Mouse (Mus musculus): ENCODE measurements around the gene Lrfn2. TPM values are rescaled to one million over a fixed set of nuclear protein-coding genes. Genes with fewer than 3 reads are reported as not detected.

Gene Lrfn2
- polyA plus RNA-seq, 1 experiment from 2014 or later, result 1.2 TPM

- Histone ChIP-seq H3K4me1 (ENCODE audit: control insufficient read depth, insufficient read depth, low read length) (0 out of 2 replicates have a peak, but pooled peaks cover 5% of the 10 kb centered on the region), H3K4me3 (ENCODE audit: low read depth, low read length) (no peak overlapping the region), H3K9me3 (ENCODE audit: control insufficient read depth, low read depth, low read length) (no peaks in the 10 kb centered on the region), H3K36me3 (ENCODE audit: control insufficient read depth, insufficient read depth, low read length) (no peaks in the 10 kb centered on the region), H3K27me3 (ENCODE audit: control insufficient read depth, insufficient read depth, low read length) (no peaks in the 10 kb centered on the region), H3K4me2 (replicated peaks; ENCODE audit: low read depth, low read length) (no peak overlapping the region), H3K27ac (ENCODE audit: low read length) (peak overlapping the region; percentile 27; the same call in 1 of the 2 replicates), H3K9ac (replicated peaks; ENCODE audit: low read depth, low read length) (no peak overlapping the region)
- ATAC-seq (ENCODE audit: insufficient number of reproducible peaks, insufficient read depth, low FRiP score, low read depth), result no peak; the same call in 1 of the 2 replicates
- 47% methylated on average over 4 of the region's 4 CpGs for WGBS
Measured at GRCm38 (mm10) chr17:48975055-48975454, 42.9 kb downstream of the Lrfn2 start.

GRCm38 (mm10) chr17:48976611-48977022 lies 44.4 kb downstream of the Lrfn2 start:
- no peak overlapping the region for H3K9ac ChIP-seq (replicated peaks; ENCODE audit: low read depth, low read length)
- no peak overlapping the region for H3K4me2 ChIP-seq (replicated peaks; ENCODE audit: low read depth, low read length)
- H3K27me3 ChIP-seq (ENCODE audit: control insufficient read depth, insufficient read depth, low read length), result no peaks in the 10 kb centered on the region
- H3K27ac ChIP-seq (ENCODE audit: low read length), result no peak overlapping the region
- no peak for ATAC-seq (ENCODE audit: insufficient number of reproducible peaks, insufficient read depth, low FRiP score, low read depth)
- H3K36me3 ChIP-seq (ENCODE audit: control insufficient read depth, insufficient read depth, low read length), result no peaks in the 10 kb centered on the region
- 48% methylated on average over 5 of the region's 5 CpGs for WGBS
- H3K4me3 ChIP-seq (ENCODE audit: low read depth, low read length), result no peak overlapping the region
- H3K9me3 ChIP-seq (ENCODE audit: control insufficient read depth, low read depth, low read length), result no peaks in the 10 kb centered on the region
- 0 out of 2 replicates have a peak, but pooled peaks cover 5% of the 10 kb centered on the region for H3K4me1 ChIP-seq (ENCODE audit: control insufficient read depth, insufficient read depth, low read length)

- ATAC-seq (ENCODE audit: insufficient number of reproducible peaks, insufficient read depth, low FRiP score, low read depth), result no peak
- Histone ChIP-seq H3K9me3 (ENCODE audit: control insufficient read depth, low read depth, low read length) (no peaks in the 10 kb centered on the region), H3K27me3 (ENCODE audit: control insufficient read depth, insufficient read depth, low read length) (no peaks in the 10 kb centered on the region), H3K4me3 (ENCODE audit: low read depth, low read length) (no peak overlapping the region), H3K27ac (ENCODE audit: low read length) (no peak overlapping the region), H3K36me3 (ENCODE audit: control insufficient read depth, insufficient read depth, low read length) (no peaks in the 10 kb centered on the region), H3K9ac (replicated peaks; ENCODE audit: low read depth, low read length) (no peak overlapping the region), H3K4me2 (replicated peaks; ENCODE audit: low read depth, low read length) (no peak overlapping the region), H3K4me1 (ENCODE audit: control insufficient read depth, insufficient read depth, low read length) (no peaks in the 10 kb centered on the region; the same call in 1 of the 2 replicates)
- WGBS, result 65% methylated on average over 1 of the region's 1 CpGs
Measured at GRCm38 (mm10) chr17:48995256-48995993, 63.2 kb downstream of the Lrfn2 start.

GRCm38 (mm10) chr17:48999463-49000227 lies 67.5 kb downstream of the Lrfn2 start:
- Histone ChIP-seq H3K4me2 (replicated peaks; ENCODE audit: low read depth, low read length) (no peak overlapping the region), H3K9me3 (ENCODE audit: control insufficient read depth, low read depth, low read length) (no peaks in the 10 kb centered on the region), H3K27me3 (ENCODE audit: control insufficient read depth, insufficient read depth, low read length) (no peaks in the 10 kb centered on the region), H3K4me1 (ENCODE audit: control insufficient read depth, insufficient read depth, low read length) (no peaks in the 10 kb centered on the region; the same call in 1 of the 2 replicates), H3K9ac (replicated peaks; ENCODE audit: low read depth, low read length) (no peak overlapping the region), H3K4me3 (ENCODE audit: low read depth, low read length) (no peak overlapping the region), H3K27ac (ENCODE audit: low read length) (no peak overlapping the region), H3K36me3 (ENCODE audit: control insufficient read depth, insufficient read depth, low read length) (no peaks in the 10 kb centered on the region)
- peak; percentile 74; the same call in 1 of the 2 replicates for ATAC-seq (ENCODE audit: insufficient number of reproducible peaks, insufficient read depth, low FRiP score, low read depth)
- WGBS, result 5% methylated on average over 11 of the region's 11 CpGs

GRCm38 (mm10) chr17:49009384-49010073 lies 77.3 kb downstream of the Lrfn2 start:
- no peak overlapping the region for H3K27ac ChIP-seq (ENCODE audit: low read length)
- H3K36me3 ChIP-seq (ENCODE audit: control insufficient read depth, insufficient read depth, low read length), result no peaks in the 10 kb centered on the region
- H3K4me3 ChIP-seq (ENCODE audit: low read depth, low read length), result no peak overlapping the region
- no peaks in the 10 kb centered on the region for H3K27me3 ChIP-seq (ENCODE audit: control insufficient read depth, insufficient read depth, low read length)
- WGBS, result 53% methylated on average over 7 of the region's 7 CpGs
- no peaks in the 10 kb centered on the region for H3K4me1 ChIP-seq (ENCODE audit: control insufficient read depth, insufficient read depth, low read length)
- no peak overlapping the region for H3K4me2 ChIP-seq (replicated peaks; ENCODE audit: low read depth, low read length)
- H3K9me3 ChIP-seq (ENCODE audit: control insufficient read depth, low read depth, low read length), result no peaks in the 10 kb centered on the region
- no peak for ATAC-seq (ENCODE audit: insufficient number of reproducible peaks, insufficient read depth, low FRiP score, low read depth)
- H3K9ac ChIP-seq (replicated peaks; ENCODE audit: low read depth, low read length), result no peak overlapping the region

GRCm38 (mm10) chr17:49013876-49014600 lies 81.9 kb downstream of the Lrfn2 start:
- H3K4me3 ChIP-seq (ENCODE audit: low read depth, low read length), result no peak overlapping the region
- H3K9ac ChIP-seq (replicated peaks; ENCODE audit: low read depth, low read length), result no peak overlapping the region
- H3K27me3 ChIP-seq (ENCODE audit: control insufficient read depth, insufficient read depth, low read length), result no peaks in the 10 kb centered on the region
- no peak overlapping the region for H3K27ac ChIP-seq (ENCODE audit: low read length)
- WGBS, result 64% methylated on average over 7 of the region's 7 CpGs
- no peaks in the 10 kb centered on the region for H3K36me3 ChIP-seq (ENCODE audit: control insufficient read depth, insufficient read depth, low read length)
- no peak for ATAC-seq (ENCODE audit: insufficient number of reproducible peaks, insufficient read depth, low FRiP score, low read depth)
- H3K9me3 ChIP-seq (ENCODE audit: control insufficient read depth, low read depth, low read length), result no peaks in the 10 kb centered on the region
- H3K4me2 ChIP-seq (replicated peaks; ENCODE audit: low read depth, low read length), result no peak overlapping the region
- H3K4me1 ChIP-seq (ENCODE audit: control insufficient read depth, insufficient read depth, low read length), result no peaks in the 10 kb centered on the region

- ATAC-seq (ENCODE audit: insufficient number of reproducible peaks, insufficient read depth, low FRiP score, low read depth), result no peak
- Histone ChIP-seq H3K36me3 (ENCODE audit: control insufficient read depth, insufficient read depth, low read length) (no peaks in the 10 kb centered on the region), H3K4me1 (ENCODE audit: control insufficient read depth, insufficient read depth, low read length) (no peaks in the 10 kb centered on the region), H3K27me3 (ENCODE audit: control insufficient read depth, insufficient read depth, low read length) (no peaks in the 10 kb centered on the region), H3K4me2 (replicated peaks; ENCODE audit: low read depth, low read length) (no peak overlapping the region), H3K4me3 (ENCODE audit: low read depth, low read length) (no peak overlapping the region), H3K9me3 (ENCODE audit: control insufficient read depth, low read depth, low read length) (no peaks in the 10 kb centered on the region), H3K9ac (replicated peaks; ENCODE audit: low read depth, low read length) (no peak overlapping the region), H3K27ac (ENCODE audit: low read length) (no peak overlapping the region)
- 91% methylated on average over 6 of the region's 6 CpGs for WGBS
Measured at GRCm38 (mm10) chr17:49015368-49015767, 83.2 kb downstream of the Lrfn2 start.

- Histone ChIP-seq H3K4me1 (ENCODE audit: control insufficient read depth, insufficient read depth, low read length) (no peaks in the 10 kb centered on the region), H3K36me3 (ENCODE audit: control insufficient read depth, insufficient read depth, low read length) (no peaks in the 10 kb centered on the region), H3K4me3 (ENCODE audit: low read depth, low read length) (no peak overlapping the region), H3K9me3 (ENCODE audit: control insufficient read depth, low read depth, low read length) (no peaks in the 10 kb centered on the region), H3K27ac (ENCODE audit: low read length) (no peak overlapping the region), H3K27me3 (ENCODE audit: control insufficient read depth, insufficient read depth, low read length) (no peaks in the 10 kb centered on the region), H3K9ac (replicated peaks; ENCODE audit: low read depth, low read length) (no peak overlapping the region), H3K4me2 (replicated peaks; ENCODE audit: low read depth, low read length) (no peak overlapping the region)
- 84% methylated on average over 6 of the region's 6 CpGs for WGBS
- ATAC-seq (ENCODE audit: insufficient number of reproducible peaks, insufficient read depth, low FRiP score, low read depth), result no peak
Measured at GRCm38 (mm10) chr17:49016229-49016628, 84.0 kb downstream of the Lrfn2 start.

All from stomach, embryonic 14.5 days (tissue).